Mouse (Mus musculus): ENCODE data around the gene Pold2.

Gene Pold2

GRCm38 (mm10) chr11:5887250-5887649, 9.2 kb upstream of the Pold2 start:
- DNase-seq (ENCODE audit: low read depth, low spot score) = no peak
- H3K36me3 ChIP-seq (ENCODE audit: control insufficient read depth, insufficient read depth, low read length, poor library complexity, severe bottlenecking) = no peaks in the 10 kb centered on the region

GRCm38 (mm10) chr11:5886187-5886586, 8.1 kb upstream of the Pold2 start:
- Histone ChIP-seq H3K27me3 (ENCODE audit: control insufficient read depth, insufficient read depth, low read length, poor library complexity, severe bottlenecking) (no peaks in the 10 kb centered on the region), H3K36me3 (ENCODE audit: control insufficient read depth, insufficient read depth, low read length, poor library complexity, severe bottlenecking) (no peaks in the 10 kb centered on the region)
- peak; percentile 77 for DNase-seq (ENCODE audit: low read depth, low spot score)

More at GRCm38 (mm10) chr11:5887250-5887649, 9.2 kb upstream of the Pold2 start:
- no peaks in the 10 kb centered on the region for H3K27me3 ChIP-seq (ENCODE audit: control insufficient read depth, insufficient read depth, low read length, poor library complexity, severe bottlenecking)

GRCm38 (mm10) chr11:5882518-5882917, 4.4 kb upstream of the Pold2 start:
- Histone ChIP-seq H3K27me3 (ENCODE audit: control insufficient read depth, insufficient read depth, low read length, poor library complexity, severe bottlenecking) (no peaks in the 10 kb centered on the region), H3K36me3 (ENCODE audit: control insufficient read depth, insufficient read depth, low read length, poor library complexity, severe bottlenecking) (no peaks in the 10 kb centered on the region)
- DNase-seq (ENCODE audit: low read depth, low spot score) = no peak

- Histone ChIP-seq H3K27me3 (ENCODE audit: control insufficient read depth, insufficient read depth, low read length, poor library complexity, severe bottlenecking) (no peaks in the 10 kb centered on the region), H3K36me3 (ENCODE audit: control insufficient read depth, insufficient read depth, low read length, poor library complexity, severe bottlenecking) (no peaks in the 10 kb centered on the region)
- DNase-seq (ENCODE audit: low read depth, low spot score) = peak; percentile 63
These were observed 1.8 kb upstream of the Pold2 start for GRCm38 (mm10) chr11:5879905-5880304.

- Histone ChIP-seq H3K27me3 (ENCODE audit: control insufficient read depth, insufficient read depth, low read length, poor library complexity, severe bottlenecking) (no peaks in the 10 kb centered on the region), H3K36me3 (ENCODE audit: control insufficient read depth, insufficient read depth, low read length, poor library complexity, severe bottlenecking) (peaks cover 1% of the 10 kb centered on the region; the same call in 1 of the 2 replicates)
- DNase-seq (ENCODE audit: low read depth, low spot score) = no peak
These were observed 569 bp upstream of the Pold2 start for GRCm38 (mm10) chr11:5878661-5879060.

GRCm38 (mm10) chr11:5877421-5877820, 671 bp downstream of the Pold2 start:
- H3K36me3 ChIP-seq (ENCODE audit: control insufficient read depth, insufficient read depth, low read length, poor library complexity, severe bottlenecking) = peaks cover 2% of the 10 kb centered on the region; the same call in 1 of the 2 replicates
- DNase-seq (ENCODE audit: low read depth, low spot score) = no peak
- no peaks in the 10 kb centered on the region for H3K27me3 ChIP-seq (ENCODE audit: control insufficient read depth, insufficient read depth, low read length, poor library complexity, severe bottlenecking)

- Histone ChIP-seq H3K36me3 (ENCODE audit: control insufficient read depth, insufficient read depth, low read length, poor library complexity, severe bottlenecking) (peaks cover 2% of the 10 kb centered on the region; the same call in 1 of the 2 replicates), H3K27me3 (ENCODE audit: control insufficient read depth, insufficient read depth, low read length, poor library complexity, severe bottlenecking) (no peaks in the 10 kb centered on the region)
- no peak for DNase-seq (ENCODE audit: low read depth, low spot score)
These were observed 4.9 kb downstream of the Pold2 start for GRCm38 (mm10) chr11:5873192-5873591.

- Histone ChIP-seq H3K27me3 (ENCODE audit: control insufficient read depth, insufficient read depth, low read length, poor library complexity, severe bottlenecking) (no peaks in the 10 kb centered on the region), H3K36me3 (ENCODE audit: control insufficient read depth, insufficient read depth, low read length, poor library complexity, severe bottlenecking) (peaks cover 2% of the 10 kb centered on the region; the same call in 1 of the 2 replicates)
- DNase-seq (ENCODE audit: low read depth, low spot score) = no peak
These were observed 5.4 kb downstream of the Pold2 start for GRCm38 (mm10) chr11:5872707-5873106.

- Histone ChIP-seq H3K27me3 (ENCODE audit: control insufficient read depth, insufficient read depth, low read length, poor library complexity, severe bottlenecking) (no peaks in the 10 kb centered on the region), H3K36me3 (ENCODE audit: control insufficient read depth, insufficient read depth, low read length, poor library complexity, severe bottlenecking) (peaks cover 2% of the 10 kb centered on the region; the same call in 1 of the 2 replicates)
- DNase-seq (ENCODE audit: low read depth, low spot score) = no peak
These were observed 8.0 kb downstream of the Pold2 start for GRCm38 (mm10) chr11:5870069-5870468.

GRCm38 (mm10) chr11:5869331-5869730, 8.8 kb downstream of the Pold2 start:
- no peak for DNase-seq (ENCODE audit: low read depth, low spot score)
- no peaks in the 10 kb centered on the region for H3K27me3 ChIP-seq (ENCODE audit: control insufficient read depth, insufficient read depth, low read length, poor library complexity, severe bottlenecking)
- peaks cover 2% of the 10 kb centered on the region; the same call in 1 of the 2 replicates for H3K36me3 ChIP-seq (ENCODE audit: control insufficient read depth, insufficient read depth, low read length, poor library complexity, severe bottlenecking)

GRCm38 (mm10) chr11:5868324-5868723, 9.8 kb downstream of the Pold2 start:
- Histone ChIP-seq H3K27me3 (ENCODE audit: control insufficient read depth, insufficient read depth, low read length, poor library complexity, severe bottlenecking) (no peaks in the 10 kb centered on the region), H3K36me3 (ENCODE audit: control insufficient read depth, insufficient read depth, low read length, poor library complexity, severe bottlenecking) (no peaks in the 10 kb centered on the region; the same call in 1 of the 2 replicates)
- DNase-seq (ENCODE audit: low read depth, low spot score) = no peak

GRCm38 (mm10) chr11:5867196-5867595, 10.9 kb downstream of the Pold2 start:
- H3K27me3 ChIP-seq (ENCODE audit: control insufficient read depth, insufficient read depth, low read length, poor library complexity, severe bottlenecking) = no peaks in the 10 kb centered on the region
- no peaks in the 10 kb centered on the region for H3K36me3 ChIP-seq (ENCODE audit: control insufficient read depth, insufficient read depth, low read length, poor library complexity, severe bottlenecking)
- no peak for DNase-seq (ENCODE audit: low read depth, low spot score)

- H3K36me3 ChIP-seq (ENCODE audit: control insufficient read depth, insufficient read depth, low read length, poor library complexity, severe bottlenecking) = no peaks in the 10 kb centered on the region
- no peaks in the 10 kb centered on the region for H3K27me3 ChIP-seq (ENCODE audit: control insufficient read depth, insufficient read depth, low read length, poor library complexity, severe bottlenecking)
- DNase-seq (ENCODE audit: low read depth, low spot score) = no peak
These were observed 15.5 kb downstream of the Pold2 start for GRCm38 (mm10) chr11:5862394-5863105.

- Histone ChIP-seq H3K36me3 (ENCODE audit: control insufficient read depth, insufficient read depth, low read length, poor library complexity, severe bottlenecking) (no peaks in the 10 kb centered on the region), H3K27me3 (ENCODE audit: control insufficient read depth, insufficient read depth, low read length, poor library complexity, severe bottlenecking) (no peaks in the 10 kb centered on the region)
- peak; percentile 23 for DNase-seq (ENCODE audit: low read depth, low spot score)
These were observed 16.3 kb downstream of the Pold2 start, which contains the start of gene Aebp1 for GRCm38 (mm10) chr11:5861678-5862393. Gene Aebp1, plus strand, starts transcription at chr11:5861947.

- Histone ChIP-seq H3K36me3 (ENCODE audit: control insufficient read depth, insufficient read depth, low read length, poor library complexity, severe bottlenecking) (no peaks in the 10 kb centered on the region), H3K27me3 (ENCODE audit: control insufficient read depth, insufficient read depth, low read length, poor library complexity, severe bottlenecking) (no peaks in the 10 kb centered on the region)
- no peak for DNase-seq (ENCODE audit: low read depth, low spot score)
These were observed 17.5 kb downstream of the Pold2 start for GRCm38 (mm10) chr11:5860639-5861038.
